Mouse (Mus musculus) left cerebral cortex, postnatal 36 days (tissue): ENCODE data around the gene Gpr75. TPM values are rescaled to one million over a fixed set of nuclear protein-coding genes. Genes with fewer than 3 reads are reported as not detected.
A peak's percentile ranks its signal among the peaks of the same experiment; 100 is the strongest.

Experiments used
- DNase-seq, 2 experiments: peaks; one replicate each; pipeline ENCODE4 v3.0.0; 2021 to 2022; ENCODE audit warnings: low spot score in 2 of 2, mixed read lengths in 1 of 2
- intact Hi-C: fragments of 180-260 bp; cut with DNase I; formaldehyde crosslinking; loops from one replicate; pipeline ENCODE4 v1.15.1; 2025
- total RNA-seq, 2 experiments: library from RNA; stranded (reverse); gene quantifications; 2 replicates each; pipeline ENCODE4 v1.2.3; 2021

Gene Gpr75
- total RNA-seq: 10 to 100 TPM; 10.1 to 11.2 TPM

- intact Hi-C loops: loop anchor here (5.0 kb wide), 1 partner anchor 208 kb away; no protein-coding TSS in a partner anchor
- peak; percentile 77 to 80 for DNase-seq
Measured at GRCm38 (mm10) chr11:30885171-30885871, at the start of gene Gpr75, which contains the start of gene Asb3. TSS of gene Gpr75 (plus strand) at chr11:30885358. TSS of gene Asb3 (plus strand) at chr11:30885416.

- DNase-seq: no peak
- intact Hi-C loops: no loop called here
Measured at GRCm38 (mm10) chr11:30838793-30839192, 46.4 kb upstream of the Gpr75 start.

- intact Hi-C loops: no loop called here
- DNase-seq: no peak
Measured at GRCm38 (mm10) chr11:30844355-30844754, 40.8 kb upstream of the Gpr75 start.

- intact Hi-C loops: no loop called here
- no peak for DNase-seq
Measured at GRCm38 (mm10) chr11:30872425-30872824, 12.7 kb upstream of the Gpr75 start.

- DNase-seq: no peak
- intact Hi-C loops: loop anchor here (5.0 kb wide), 1 partner anchor 211 kb away; no protein-coding TSS in a partner anchor
Measured at GRCm38 (mm10) chr11:30888153-30888552, 3.0 kb downstream of the Gpr75 start.

GRCm38 (mm10) chr11:30896201-30896600 is 11.0 kb downstream of the Gpr75 start:
- DNase-seq: no peak
- intact Hi-C loops: no loop called here

GRCm38 (mm10) chr11:30899312-30899711 is 14.2 kb downstream of the Gpr75 start:
- intact Hi-C loops: no loop called here
- no peak for DNase-seq

GRCm38 (mm10) chr11:30912311-30912710 is 27.2 kb downstream of the Gpr75 start:
- intact Hi-C loops: no loop called here
- no peak for DNase-seq

GRCm38 (mm10) chr11:30920641-30921040 is 35.5 kb downstream of the Gpr75 start:
- intact Hi-C loops: no loop called here
- no peak for DNase-seq

GRCm38 (mm10) chr11:30923283-30923682 is 38.1 kb downstream of the Gpr75 start:
- intact Hi-C loops: no loop called here
- DNase-seq: no peak

- intact Hi-C loops: no loop called here
- no peak for DNase-seq
Measured at GRCm38 (mm10) chr11:30928079-30928478, 42.9 kb downstream of the Gpr75 start.

- DNase-seq: no peak
- intact Hi-C loops: no loop called here
Measured at GRCm38 (mm10) chr11:30928498-30928897, 43.3 kb downstream of the Gpr75 start.

Other genes with a start within 250 kb of the Gpr75 start
- 10 to 100 TPM; 22.7 to 28.2 TPM for gene Acyp2, start 235.8 kb upstream of the Gpr75 start, total RNA-seq
- 10 to 100 TPM; 41.7 to 50.0 TPM for gene Psme4, start 113.6 kb upstream of the Gpr75 start, total RNA-seq
- 10 to 100 TPM; 16.6 to 18.1 TPM for gene Asb3, start 58 bp downstream of the Gpr75 start, total RNA-seq
- 10 to 100 TPM; 62.5 to 62.6 TPM for gene Erlec1, start 69.0 kb downstream of the Gpr75 start, total RNA-seq
- 10 to 100 TPM; 13.0 to 15.3 TPM for gene Chac2, start 101.0 kb downstream of the Gpr75 start, total RNA-seq